Mouse (Mus musculus) heart, embryonic 15.5 days (tissue): ENCODE results near the gene Spint3. TPM values are rescaled to one million over a fixed set of nuclear protein-coding genes. Genes with fewer than 3 reads are reported as not detected.

Source experiments
- ATAC-seq: fragments of 200-750 bp; cut with Nextera tagmentation; replicated peaks from 2 replicates; pipeline ENCODE4 v1.8.0; 2017; ENCODE audit warnings: low read depth, moderate TSS enrichment; ENCODE audit not compliant: insufficient number of reproducible peaks, insufficient read depth, low FRiP score
- H3K27ac ChIP-seq: fragments of 300-500 bp; sonication (generic); 2 replicates; pipeline ENCODE4 v1.5.1; 2015; ENCODE audit warnings: mild to moderate bottlenecking, inconsistent platforms
- H3K27me3 ChIP-seq: fragments of 300-500 bp; sonication (generic); 2 replicates; pipeline ENCODE4 v1.6.1; 2015; ENCODE audit warnings: inconsistent platforms
- H3K36me3 ChIP-seq: fragments of 300-500 bp; sonication (generic); 2 replicates; pipeline ENCODE4 v1.6.1; 2015; ENCODE audit warnings: mild to moderate bottlenecking, inconsistent platforms
- H3K4me1 ChIP-seq: fragments of 300-500 bp; sonication (generic); replicated peaks from 2 replicates; pipeline ENCODE4 v1.6.1; 2015; ENCODE audit warnings: inconsistent platforms
- H3K4me2 ChIP-seq: fragments of 300-500 bp; sonication (generic); 2 replicates; pipeline ENCODE4 v1.6.1; 2015; ENCODE audit warnings: inconsistent platforms, mild to moderate bottlenecking, moderate library complexity
- H3K4me3 ChIP-seq: fragments of 300-500 bp; sonication (generic); 2 replicates; pipeline ENCODE4 v1.5.1; 2015; ENCODE audit warnings: mild to moderate bottlenecking, inconsistent platforms
- H3K9ac ChIP-seq: fragments of 300-500 bp; sonication (generic); 2 replicates; pipeline ENCODE4 v1.6.1; 2015; ENCODE audit warnings: mild to moderate bottlenecking, inconsistent platforms
- H3K9me3 ChIP-seq: fragments of 300-500 bp; sonication (generic); replicated peaks from 2 replicates; pipeline ENCODE4 v1.6.1; 2016; ENCODE audit warnings: inconsistent platforms
- WGBS: fragments of 180-500 bp; shearing (Covaris S2); methylation state at CpG from one replicate; pipeline ENCODE4 v1.1.7; 2015; ENCODE audit warnings: mixed read lengths; 5-methylcytosine and 5-hydroxymethylcytosine counted together
- polyA plus RNA-seq: library from polyadenylated mRNA; unstranded; fragments of >200 nt; fragmentation: Nextera tagmentation; extraction: Ambion mirVana; gene quantifications from 2 replicates; pipeline ENCODE4 v1.2.1, GENCODE M21; 2015

Gene Spint3
- polyA plus RNA-seq, 1 experiment from 2014 or later = not detected

DNA sequence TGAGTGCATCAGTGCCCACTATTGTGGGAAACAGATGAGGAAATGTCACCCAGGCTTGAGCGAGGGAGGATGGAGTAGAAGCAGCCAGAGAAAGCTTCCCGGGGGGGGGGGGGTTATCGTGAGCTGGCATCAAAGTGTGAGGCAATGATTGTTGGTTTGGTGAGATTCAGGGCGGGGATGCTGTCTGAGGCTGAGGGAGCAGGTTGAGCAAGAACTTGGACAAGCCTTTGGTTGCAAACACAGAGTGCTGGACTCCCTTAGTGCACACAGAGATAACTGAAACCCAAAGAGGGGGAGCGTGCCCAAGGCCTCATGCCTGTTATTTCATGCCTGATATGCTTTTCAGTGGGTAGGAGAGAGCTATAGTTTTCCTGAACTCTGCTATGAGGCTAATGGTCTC is 5.8 kb downstream of the Spint3 start:
- Histone ChIP-seq H3K9ac (no peak overlapping the region), H3K36me3 (no peaks in the 10 kb centered on the region), H3K27me3 (peaks cover 28% of the 10 kb centered on the region), H3K4me1 (peaks cover 16% of the 10 kb centered on the region), H3K27ac (no peak overlapping the region), H3K4me3 (no peak overlapping the region), H3K9me3 (no peaks in the 10 kb centered on the region), H3K4me2 (no peak overlapping the region)
- 80% methylated on average over 5 of the region's 5 CpGs for WGBS
- ATAC-seq = no peak

DNA sequence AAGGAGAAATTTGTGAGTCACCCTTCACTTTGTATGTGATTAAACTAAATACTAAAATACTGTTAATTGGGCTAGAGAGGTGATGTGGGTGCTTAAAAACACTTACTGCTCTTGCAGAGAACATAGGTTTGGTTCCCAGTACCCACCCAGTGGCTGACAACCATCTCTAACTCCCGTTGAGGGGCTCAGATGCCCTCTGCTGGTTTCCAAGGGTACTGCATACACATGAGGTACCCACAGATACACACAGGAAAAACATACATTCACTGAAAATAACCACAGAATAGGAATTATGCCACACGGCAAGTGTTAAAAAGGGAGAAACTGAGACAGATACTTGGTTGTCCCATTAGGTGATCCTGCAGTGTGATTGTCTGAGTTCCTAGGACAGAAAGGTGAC is 6.3 kb downstream of the Spint3 start:
- no peak overlapping the region for H3K27ac ChIP-seq
- H3K27me3 ChIP-seq = peaks cover 33% of the 10 kb centered on the region
- H3K4me3 ChIP-seq = no peak overlapping the region
- ATAC-seq = no peak
- H3K4me1 ChIP-seq = peaks cover 17% of the 10 kb centered on the region
- WGBS = 76% methylated on average over 2 of the region's 2 CpGs
- no peak overlapping the region for H3K9ac ChIP-seq
- H3K4me2 ChIP-seq = no peak overlapping the region
- H3K9me3 ChIP-seq = no peaks in the 10 kb centered on the region
- no peaks in the 10 kb centered on the region for H3K36me3 ChIP-seq

DNA sequence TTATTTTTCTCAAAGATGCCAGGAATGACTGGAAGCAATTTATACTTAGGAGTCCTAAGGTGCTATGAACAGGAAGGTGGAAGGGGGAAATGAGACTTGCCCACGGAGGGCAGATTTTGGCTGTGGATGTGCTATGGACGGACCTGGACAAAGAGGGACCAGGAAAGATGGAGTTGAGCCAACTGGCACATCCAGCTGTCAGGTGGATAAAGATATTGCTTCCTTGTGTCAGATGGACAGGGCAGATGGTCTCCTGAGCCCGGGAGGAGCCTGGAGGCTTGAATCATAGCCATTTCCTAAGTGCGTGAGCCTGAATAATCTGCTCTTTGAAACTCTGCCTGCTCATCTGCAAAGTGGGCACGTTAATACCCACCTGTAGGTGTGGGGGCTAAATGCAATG is 8.9 kb downstream of the Spint3 start:
- ATAC-seq = no peak
- H3K4me3 ChIP-seq = no peak overlapping the region

DNA sequence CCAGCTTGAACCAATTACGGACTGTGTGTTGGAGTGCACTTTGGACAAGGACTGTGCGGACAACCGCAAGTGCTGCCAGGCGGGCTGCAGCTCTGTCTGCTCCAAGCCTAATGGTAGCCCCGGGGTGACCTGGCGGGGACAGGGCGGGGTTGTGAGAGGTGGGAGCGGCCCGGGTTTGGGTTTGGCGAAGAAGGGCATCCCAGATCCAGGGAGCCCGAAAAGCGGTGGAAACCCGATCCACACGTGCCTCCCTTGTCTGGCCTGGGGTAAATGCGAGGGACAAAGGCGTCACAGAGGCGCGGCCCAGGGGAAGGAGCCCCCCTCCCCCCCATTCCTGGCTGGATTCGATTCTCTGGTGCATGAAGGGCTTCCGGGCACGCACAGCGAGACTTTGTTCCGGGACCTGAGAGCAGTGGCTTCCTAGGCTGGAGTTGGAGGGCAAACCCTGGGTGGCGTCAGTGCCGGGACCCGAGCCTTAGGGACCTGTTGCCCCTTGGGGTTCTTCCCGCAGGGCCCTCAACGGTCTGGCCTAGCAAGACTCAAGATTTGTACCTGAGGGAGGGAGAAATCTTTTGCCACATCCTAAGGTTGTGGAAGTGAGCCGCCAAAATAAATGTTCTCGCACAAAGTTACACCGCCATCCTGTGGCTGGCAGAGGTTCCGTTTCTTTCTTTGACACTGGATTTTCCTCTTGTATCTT is 9.8 kb downstream of the Spint3 start:
- peaks cover 41% of the 10 kb centered on the region for H3K27me3 ChIP-seq
- no peak overlapping the region for H3K27ac ChIP-seq
- H3K4me3 ChIP-seq = peak overlapping the region; percentile 56
- ATAC-seq = 0 out of 2 replicates have a peak, but pooled peaks have one; percentile 23
- H3K9ac ChIP-seq = peak overlapping the region; percentile 59
- peak overlapping the region; percentile 97 for H3K4me2 ChIP-seq
- no peaks in the 10 kb centered on the region for H3K36me3 ChIP-seq
- H3K9me3 ChIP-seq = no peaks in the 10 kb centered on the region
- WGBS = under 1% methylated on average over 32 of the region's 32 CpGs
- H3K4me1 ChIP-seq = peaks cover 17% of the 10 kb centered on the region

More for the DNA sequence above, 8.9 kb downstream of the Spint3 start:
- peak overlapping the region; percentile 97; the same call in 1 of the 2 replicates for H3K4me2 ChIP-seq
- H3K4me1 ChIP-seq = peaks cover 17% of the 10 kb centered on the region
- peaks cover 41% of the 10 kb centered on the region for H3K27me3 ChIP-seq
- no peaks in the 10 kb centered on the region for H3K36me3 ChIP-seq
- 57% methylated on average over 5 of the region's 5 CpGs for WGBS
- H3K9me3 ChIP-seq = no peaks in the 10 kb centered on the region
- H3K27ac ChIP-seq = no peak overlapping the region
- no peak overlapping the region; the same call in 1 of the 2 replicates for H3K9ac ChIP-seq

DNA sequence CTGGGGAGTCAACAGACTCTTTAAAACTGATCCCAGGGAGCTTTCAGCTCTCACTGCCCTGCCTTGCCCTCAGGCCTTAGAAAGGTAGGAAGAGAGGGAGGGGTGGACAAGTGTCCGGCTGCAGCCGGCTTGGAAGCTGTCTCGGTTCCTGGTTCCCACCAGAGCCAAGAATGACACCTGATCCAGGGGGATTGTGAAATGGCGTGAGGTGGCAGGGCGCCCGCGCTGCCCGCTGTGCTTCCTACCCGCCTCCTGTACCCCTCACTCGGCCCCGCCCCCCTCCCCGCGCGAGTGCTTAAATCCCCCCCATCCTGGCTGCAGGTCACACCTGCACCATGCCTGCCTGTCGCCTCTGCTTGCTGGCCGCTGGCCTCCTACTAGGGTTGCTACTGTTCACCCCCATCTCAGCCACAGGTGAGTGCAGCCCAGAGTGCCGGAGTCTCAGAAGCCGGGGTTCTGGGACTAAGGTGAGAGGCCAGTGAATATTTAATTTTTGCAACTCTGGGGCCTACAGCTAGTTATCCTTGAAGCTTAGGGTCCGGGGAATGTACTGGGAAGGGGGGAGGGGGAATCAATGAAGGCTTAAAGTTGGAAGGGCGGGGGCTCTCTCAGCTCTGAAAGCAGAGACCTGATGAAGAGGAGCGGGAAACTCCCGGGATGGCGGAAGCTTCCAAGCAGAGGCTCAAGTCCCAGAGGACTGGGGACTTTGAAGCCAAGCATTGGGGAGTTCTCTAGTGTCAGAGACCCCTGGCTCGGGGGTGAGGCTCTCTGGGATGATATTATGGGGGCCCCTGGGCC is 10.7 kb downstream of the Spint3 start, which contains the start of gene Wfdc2:
TSS of gene Wfdc2 (plus strand) at position 23 of the 798 bp plus-strand sequence.
- no peak for ATAC-seq
- Histone ChIP-seq H3K27me3 (peaks cover 41% of the 10 kb centered on the region), H3K36me3 (no peaks in the 10 kb centered on the region), H3K4me3 (peak within 1 kb of the TSS; percentile 56), H3K9me3 (no peaks in the 10 kb centered on the region), H3K4me2 (peak within 1 kb of the TSS; percentile 97), H3K9ac (peak within 1 kb of the TSS; percentile 59), H3K4me1 (peaks cover 17% of the 10 kb centered on the region), H3K27ac (no peak within 1 kb of the TSS)
- WGBS = 7% methylated on average over 24 of the region's 24 CpGs

DNA sequence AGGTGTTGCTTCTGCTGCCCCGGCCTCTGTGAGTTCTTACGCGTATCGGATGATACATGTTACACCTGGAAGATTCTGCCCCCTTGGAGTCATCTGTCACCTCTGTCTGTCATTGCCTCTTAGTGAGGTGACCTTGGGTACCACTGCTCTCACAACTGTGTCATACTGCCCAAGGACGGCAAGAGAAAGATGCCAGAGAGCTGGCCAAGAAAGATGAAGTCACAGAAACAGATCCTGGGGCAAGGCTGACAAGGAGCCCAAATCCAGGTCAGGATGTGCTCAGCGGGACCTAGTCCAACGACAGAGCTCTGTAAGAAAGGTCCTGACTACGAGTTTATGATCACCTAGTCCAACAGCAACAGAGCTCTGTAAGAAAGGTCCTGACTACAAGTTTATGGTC is 13.2 kb downstream of the Spint3 start:
- H3K9ac ChIP-seq = no peak overlapping the region
- no peak overlapping the region for H3K27ac ChIP-seq
- peaks cover 17% of the 10 kb centered on the region for H3K4me1 ChIP-seq
- H3K4me2 ChIP-seq = no peak overlapping the region
- H3K27me3 ChIP-seq = peaks cover 35% of the 10 kb centered on the region
- H3K4me3 ChIP-seq = no peak overlapping the region
- no peaks in the 10 kb centered on the region for H3K36me3 ChIP-seq
- no peak for ATAC-seq
- 81% methylated on average over 8 of the region's 8 CpGs for WGBS
- no peaks in the 10 kb centered on the region for H3K9me3 ChIP-seq

DNA sequence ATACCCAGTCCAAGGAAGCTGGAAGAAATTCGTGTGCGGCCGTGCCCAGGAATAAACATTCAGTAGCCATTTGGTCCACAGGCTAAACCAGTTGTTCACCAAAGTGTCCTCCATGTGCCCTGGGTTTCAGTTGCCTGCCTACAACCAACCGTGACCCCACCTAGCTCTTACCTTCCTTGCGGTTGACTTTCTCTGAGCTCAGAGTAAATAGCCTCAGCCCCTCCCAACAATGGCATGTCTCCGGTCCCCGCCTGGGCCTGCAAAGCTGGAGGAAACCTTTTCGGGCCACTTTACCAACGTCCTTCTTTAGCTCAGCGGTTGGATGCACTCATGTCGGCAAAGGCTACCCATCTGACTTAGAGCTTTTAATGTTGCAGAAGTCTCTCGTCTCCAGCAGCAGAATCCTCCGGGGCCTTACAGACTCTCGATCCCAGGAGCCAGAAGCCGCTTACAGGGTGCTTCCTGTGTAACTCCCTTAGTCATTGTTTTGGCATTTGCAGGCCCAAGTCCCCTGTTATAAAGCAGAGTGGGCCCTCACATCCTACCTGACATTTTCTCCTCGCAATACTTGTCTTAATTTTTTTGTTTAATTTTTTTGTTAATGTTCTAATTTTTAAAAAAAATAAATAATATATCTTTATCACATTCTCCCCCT is 14.1 kb downstream of the Spint3 start:
- Histone ChIP-seq H3K4me3 (no peak overlapping the region), H3K4me2 (no peak overlapping the region), H3K36me3 (no peaks in the 10 kb centered on the region), H3K4me1 (peaks cover 17% of the 10 kb centered on the region), H3K27me3 (peaks cover 28% of the 10 kb centered on the region), H3K27ac (no peak overlapping the region), H3K9ac (no peak overlapping the region), H3K9me3 (no peaks in the 10 kb centered on the region)
- ATAC-seq = no peak; the same call in 1 of the 2 replicates
- WGBS = 35% methylated on average over 16 of the region's 16 CpGs

DNA sequence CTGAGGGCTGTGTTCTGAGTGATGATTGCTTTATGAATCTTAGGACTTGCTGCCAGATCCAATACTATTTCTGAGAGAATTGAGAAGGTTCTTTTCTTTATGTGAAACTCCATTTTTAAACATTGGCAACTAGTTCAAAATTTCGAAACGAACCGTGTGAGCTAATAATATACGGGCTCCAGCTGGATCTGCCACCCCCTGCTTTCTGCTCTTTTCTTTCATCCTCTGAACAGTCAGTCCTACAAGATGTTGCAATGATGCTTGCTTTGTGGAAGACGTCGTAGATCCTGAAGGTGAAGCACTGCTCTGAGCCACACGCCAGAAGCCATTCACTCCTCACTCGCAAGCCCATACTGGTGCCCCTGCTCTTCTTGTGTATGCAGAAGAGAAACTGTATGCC is 14.8 kb downstream of the Spint3 start:
- no peak overlapping the region for H3K9ac ChIP-seq
- WGBS = 74% methylated on average over 8 of the region's 8 CpGs

DNA sequence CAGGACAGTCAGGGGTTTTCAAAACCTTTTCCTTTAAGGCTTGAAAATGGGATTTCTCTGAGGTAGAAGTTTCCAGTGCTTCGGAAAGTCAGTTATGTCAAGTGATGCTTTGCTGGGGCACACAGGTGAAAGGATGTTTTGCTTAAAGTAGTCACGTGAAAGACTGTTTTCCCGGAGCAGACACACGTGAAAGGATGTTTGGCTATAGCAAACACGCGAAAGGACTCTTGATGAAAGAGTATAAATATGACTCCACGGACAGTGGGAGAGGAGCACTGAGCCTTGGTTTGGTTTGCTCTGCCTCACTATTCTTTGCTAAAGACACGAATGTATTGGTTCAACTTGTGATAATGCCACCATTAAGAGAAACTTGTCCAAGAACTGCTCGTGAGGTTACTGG is 21.8 kb downstream of the Spint3 start:
- peaks cover 16% of the 10 kb centered on the region; the same call in 1 of the 2 replicates for H3K27me3 ChIP-seq
- no peak overlapping the region for H3K27ac ChIP-seq
- H3K9ac ChIP-seq = no peak overlapping the region
- H3K4me1 ChIP-seq = no peaks in the 10 kb centered on the region
- H3K36me3 ChIP-seq = no peaks in the 10 kb centered on the region
- no peak overlapping the region for H3K4me2 ChIP-seq
- WGBS = 86% methylated on average over 9 of the region's 9 CpGs
- no peak for ATAC-seq
- no peak overlapping the region for H3K4me3 ChIP-seq
- H3K9me3 ChIP-seq = no peaks in the 10 kb centered on the region

More for the DNA sequence above, 14.8 kb downstream of the Spint3 start:
- no peak for ATAC-seq
- H3K9me3 ChIP-seq = no peaks in the 10 kb centered on the region
- peaks cover 11% of the 10 kb centered on the region for H3K4me1 ChIP-seq
- peaks cover 23% of the 10 kb centered on the region for H3K27me3 ChIP-seq
- no peak overlapping the region for H3K4me2 ChIP-seq
- H3K4me3 ChIP-seq = no peak overlapping the region
- no peaks in the 10 kb centered on the region for H3K36me3 ChIP-seq
- no peak overlapping the region for H3K27ac ChIP-seq

DNA sequence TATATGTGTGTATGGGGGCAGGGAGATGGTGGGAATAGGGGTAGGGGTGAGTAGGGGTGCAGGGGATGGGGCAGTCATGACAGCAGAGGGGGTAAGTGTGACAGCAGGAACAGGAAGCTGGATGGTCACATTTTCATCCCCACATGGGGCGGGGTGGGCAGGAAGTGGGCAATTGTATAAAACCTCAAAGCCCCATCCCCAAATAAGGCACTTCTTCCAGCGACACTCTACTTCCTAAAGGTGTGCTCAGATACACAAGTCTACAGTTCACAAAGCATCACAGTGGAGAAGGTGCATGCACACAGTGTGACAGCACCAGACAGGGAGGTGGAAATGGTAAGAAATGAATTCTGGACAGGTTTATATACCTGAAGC is 22.4 kb downstream of the Spint3 start:
- no peak overlapping the region for H3K27ac ChIP-seq
- ATAC-seq = no peak
- H3K4me3 ChIP-seq = no peak overlapping the region
- H3K9me3 ChIP-seq = no peaks in the 10 kb centered on the region
- H3K4me2 ChIP-seq = no peak overlapping the region
- no peaks in the 10 kb centered on the region for H3K4me1 ChIP-seq
- H3K27me3 ChIP-seq = peaks cover 16% of the 10 kb centered on the region; the same call in 1 of the 2 replicates
- H3K9ac ChIP-seq = no peak overlapping the region
- WGBS = 57% methylated on average over 2 of the region's 2 CpGs
- H3K36me3 ChIP-seq = no peaks in the 10 kb centered on the region
